Mouse (Mus musculus) embryonic facial prominence, embryonic 14.5 days (tissue): ENCODE results near the gene Kcnh7. TPM values are rescaled to one million over a fixed set of nuclear protein-coding genes. Genes with fewer than 3 reads are reported as not detected.

Experiments
- ATAC-seq: fragments of 200-750 bp; cut with Nextera tagmentation; 2 replicates; pipeline ENCODE4 v1.8.0; 2017; ENCODE audit warnings: low read depth, moderate number of reproducible peaks, moderate TSS enrichment
- DNase-seq: peaks from one replicate; pipeline ENCODE4 v3.0.0-alpha.2; 2015; ENCODE audit warnings: low spot score
- H3K27ac ChIP-seq: fragments of 300-500 bp; sonication (generic); replicated peaks from 2 replicates; pipeline ENCODE4 v1.5.1; 2014; ENCODE audit warnings: low read depth, mild to moderate bottlenecking, low read length, moderate library complexity
- H3K27me3 ChIP-seq: fragments of 300-500 bp; sonication (generic); replicated peaks from 2 replicates; pipeline ENCODE4 v1.6.1; 2014; ENCODE audit warnings: low read length; ENCODE audit not compliant: control insufficient read depth, insufficient read depth
- H3K36me3 ChIP-seq: fragments of 300-500 bp; sonication (generic); 2 replicates; pipeline ENCODE4 v1.6.1; 2014; ENCODE audit warnings: low read length, mixed read lengths; ENCODE audit not compliant: control insufficient read depth, insufficient read depth
- H3K4me1 ChIP-seq: fragments of 300-500 bp; sonication (generic); 2 replicates; pipeline ENCODE4 v1.6.1; 2014; ENCODE audit warnings: antibody characterized with exemption, low read length; ENCODE audit not compliant: control insufficient read depth, insufficient read depth
- H3K4me2 ChIP-seq: fragments of 300-500 bp; sonication (generic); 2 replicates; pipeline ENCODE4 v1.6.1; 2014; ENCODE audit warnings: low read depth, mild to moderate bottlenecking, low read length, moderate library complexity, mixed read lengths
- H3K4me3 ChIP-seq: fragments of 300-500 bp; sonication (generic); 2 replicates; pipeline ENCODE4 v1.5.1; 2014; ENCODE audit warnings: low read depth, mild to moderate bottlenecking, low read length
- H3K9ac ChIP-seq: fragments of 300-500 bp; sonication (generic); 2 replicates; pipeline ENCODE4 v1.6.1; 2014; ENCODE audit warnings: low read depth, mild to moderate bottlenecking, low read length, moderate library complexity, mixed read lengths
- H3K9me3 ChIP-seq: fragments of 300-500 bp; sonication (generic); 2 replicates; pipeline ENCODE4 v1.6.1; 2016; ENCODE audit warnings: low read length; ENCODE audit not compliant: control insufficient read depth
- WGBS: fragments of 180-500 bp; shearing (Covaris S2); extraction: QIAGEN DNeasy Blood & Tissue Kit; methylation state at CpG from one replicate; pipeline ENCODE4 v1.1.7; 2014; 5-methylcytosine and 5-hydroxymethylcytosine counted together
- polyA plus RNA-seq: library from polyadenylated mRNA; unstranded; fragments of >200 nt; fragmentation: Nextera tagmentation; extraction: Ambion mirVana; gene quantifications from 2 replicates; pipeline ENCODE4 v1.2.1, GENCODE M21; 2014

Gene Kcnh7
- polyA plus RNA-seq, 1 experiment from 2014 or later = 0.72 TPM

GRCm38 (mm10) chr2:62660565-62660964, 523.5 kb downstream of the Kcnh7 start:
- H3K27ac ChIP-seq = no peak overlapping the region
- no peaks in the 10 kb centered on the region for H3K4me1 ChIP-seq
- ATAC-seq (no peak), DNase-seq (no peak)
- H3K9ac ChIP-seq = no peak overlapping the region
- peaks cover 3% of the 10 kb centered on the region; the same call in 1 of the 2 replicates for H3K27me3 ChIP-seq
- WGBS = 52% methylated on average over 6 of the region's 6 CpGs
- H3K4me3 ChIP-seq = no peak overlapping the region
- H3K36me3 ChIP-seq = no peaks in the 10 kb centered on the region
- no peak overlapping the region for H3K4me2 ChIP-seq
- H3K9me3 ChIP-seq = no peaks in the 10 kb centered on the region

- Histone ChIP-seq H3K27ac (no peak overlapping the region), H3K4me1 (no peaks in the 10 kb centered on the region), H3K27me3 (no peaks in the 10 kb centered on the region), H3K9me3 (no peaks in the 10 kb centered on the region), H3K36me3 (no peaks in the 10 kb centered on the region), H3K9ac (no peak overlapping the region), H3K4me3 (no peak overlapping the region), H3K4me2 (no peak overlapping the region)
- 69% methylated on average over 1 of the region's 1 CpGs for WGBS
- DNase-seq (no peak), ATAC-seq (no peak)
These were observed 528.0 kb downstream of the Kcnh7 start for GRCm38 (mm10) chr2:62656072-62656471.

GRCm38 (mm10) chr2:62654519-62655338, 529.4 kb downstream of the Kcnh7 start:
- Histone ChIP-seq H3K9me3 (no peaks in the 10 kb centered on the region), H3K4me2 (no peak overlapping the region), H3K4me3 (no peak overlapping the region), H3K9ac (no peak overlapping the region), H3K4me1 (no peaks in the 10 kb centered on the region), H3K27me3 (no peaks in the 10 kb centered on the region), H3K36me3 (no peaks in the 10 kb centered on the region), H3K27ac (no peak overlapping the region)
- ATAC-seq (no peak), DNase-seq (peak; percentile 77)
- 49% methylated on average over 7 of the region's 7 CpGs for WGBS

- ATAC-seq = no peak
- 78% methylated on average over 4 of the region's 4 CpGs for WGBS
These were observed 531.6 kb downstream of the Kcnh7 start for GRCm38 (mm10) chr2:62652466-62652865.

GRCm38 (mm10) chr2:62651890-62652289, 532.2 kb downstream of the Kcnh7 start:
- Histone ChIP-seq H3K36me3 (no peaks in the 10 kb centered on the region), H3K27me3 (no peaks in the 10 kb centered on the region), H3K4me3 (no peak overlapping the region), H3K4me2 (no peak overlapping the region), H3K4me1 (peaks cover 2% of the 10 kb centered on the region; the same call in 1 of the 2 replicates), H3K27ac (no peak overlapping the region), H3K9ac (no peak overlapping the region), H3K9me3 (no peaks in the 10 kb centered on the region)
- ATAC-seq = no peak
- 76% methylated on average over 4 of the region's 4 CpGs for WGBS
- DNase-seq = no peak

More at GRCm38 (mm10) chr2:62652466-62652865, 531.6 kb downstream of the Kcnh7 start:
- H3K4me2 ChIP-seq = no peak overlapping the region
- no peak overlapping the region for H3K27ac ChIP-seq
- no peaks in the 10 kb centered on the region for H3K27me3 ChIP-seq
- H3K36me3 ChIP-seq = no peaks in the 10 kb centered on the region
- no peaks in the 10 kb centered on the region for H3K9me3 ChIP-seq
- H3K4me1 ChIP-seq = no peaks in the 10 kb centered on the region
- DNase-seq = no peak
- H3K4me3 ChIP-seq = no peak overlapping the region
- H3K9ac ChIP-seq = no peak overlapping the region

- H3K36me3 ChIP-seq = no peaks in the 10 kb centered on the region
- DNase-seq (no peak), ATAC-seq (no peak)
- H3K4me1 ChIP-seq = peaks cover 8% of the 10 kb centered on the region; the same call in 1 of the 2 replicates
- H3K27me3 ChIP-seq = peaks cover 3% of the 10 kb centered on the region; the same call in 1 of the 2 replicates
- WGBS = 24% methylated on average over 6 of the region's 6 CpGs
- H3K4me3 ChIP-seq = peak overlapping the region; percentile 49
- peak overlapping the region; percentile 71 for H3K4me2 ChIP-seq
- no peak overlapping the region for H3K27ac ChIP-seq
- H3K9ac ChIP-seq = peak overlapping the region; percentile 66; the same call in 1 of the 2 replicates
- H3K9me3 ChIP-seq = no peaks in the 10 kb centered on the region
These were observed 537.3 kb downstream of the Kcnh7 start for GRCm38 (mm10) chr2:62646671-62647289.

- H3K27ac ChIP-seq = peak within 1 kb of the TSS; percentile 34; the same call in 1 of the 2 replicates
- no peaks in the 10 kb centered on the region for H3K9me3 ChIP-seq
- peak within 1 kb of the TSS; percentile 66 for H3K9ac ChIP-seq
- ATAC-seq = peak; percentile 92
- under 1% methylated on average over 19 of the region's 30 CpGs for WGBS
- H3K27me3 ChIP-seq = peaks cover 3% of the 10 kb centered on the region; the same call in 1 of the 2 replicates
- H3K4me3 ChIP-seq = peak within 1 kb of the TSS; percentile 49
- no peaks in the 10 kb centered on the region for H3K36me3 ChIP-seq
- H3K4me1 ChIP-seq = peaks cover 8% of the 10 kb centered on the region; the same call in 1 of the 2 replicates
- DNase-seq = peak; percentile 71
- H3K4me2 ChIP-seq = peak within 1 kb of the TSS; percentile 71
These were observed 538.0 kb downstream of the Kcnh7 start, which contains the start of gene Ifih1 for GRCm38 (mm10) chr2:62646014-62646645. Gene Ifih1 (minus strand): TSS chr2:62646255.

- H3K9me3 ChIP-seq = no peaks in the 10 kb centered on the region
- no peaks in the 10 kb centered on the region for H3K36me3 ChIP-seq
- DNase-seq (no peak), ATAC-seq (peak; percentile 62)
- H3K4me2 ChIP-seq = peak overlapping the region; percentile 71
- H3K27ac ChIP-seq = no peak overlapping the region
- 34% methylated on average over 12 of the region's 12 CpGs for WGBS
- peaks cover 3% of the 10 kb centered on the region; the same call in 1 of the 2 replicates for H3K27me3 ChIP-seq
- H3K4me3 ChIP-seq = peak overlapping the region; percentile 49
- H3K4me1 ChIP-seq = peaks cover 8% of the 10 kb centered on the region; the same call in 1 of the 2 replicates
- H3K9ac ChIP-seq = peak overlapping the region; percentile 66
These were observed 538.6 kb downstream of the Kcnh7 start for GRCm38 (mm10) chr2:62645475-62645874.
